Mouse (Mus musculus): ENCODE data around the gene 3110001I22Rik. TPM values are rescaled to one million over a fixed set of nuclear protein-coding genes. Genes with fewer than 3 reads are reported as not detected.
A peak's percentile ranks its signal among the peaks of the same experiment; 100 is the strongest.
"Not testable (repeated sequence)": the region's sequence is repeated elsewhere in the genome, so short reads cannot be mapped to it uniquely, and the experiment has no call there.

Gene 3110001I22Rik
- polyA plus RNA-seq, 1 experiment from 2014 or later = 9.1 TPM

- Histone ChIP-seq H3K9ac (replicated peaks; ENCODE audit: low read length) (peak within 1 kb of the TSS; percentile 71), H3K27ac (replicated peaks; ENCODE audit: low read depth, low read length) (peak within 1 kb of the TSS; percentile 82), H3K36me3 (ENCODE audit: control insufficient read depth, insufficient read depth, low read length) (peaks cover 12% of the 10 kb centered on the region), H3K4me1 (ENCODE audit: control insufficient read depth, insufficient read depth, low read length) (peaks cover 11% of the 10 kb centered on the region), H3K4me2 (ENCODE audit: low read length) (peak within 1 kb of the TSS; percentile 87), H3K9me3 (ENCODE audit: control insufficient read depth, low read length) (no peaks in the 10 kb centered on the region), H3K4me3 (replicated peaks; ENCODE audit: low read depth, low read length) (peak within 1 kb of the TSS; percentile 67), H3K27me3 (ENCODE audit: control insufficient read depth, insufficient read depth, low read length) (no peaks in the 10 kb centered on the region)
- under 1% methylated on average over 35 of the region's 35 CpGs for WGBS
- DNase-seq = peak; percentile 96
- ATAC-seq (ENCODE audit: low FRiP score, low TSS enrichment) = peak; percentile 88
These were observed 3.8 kb upstream of the 3110001I22Rik start, which contains the start of gene Parn for GRCm38 (mm10) chr16:13667878-13668343. Gene Parn, minus strand, starts transcription at chr16:13668170.

GRCm38 (mm10) chr16:13668402-13669108 is 3.2 kb upstream of the 3110001I22Rik start:
- Histone ChIP-seq H3K9ac (replicated peaks; ENCODE audit: low read length) (peak overlapping the region; percentile 71; the same call in 1 of the 2 replicates), H3K36me3 (ENCODE audit: control insufficient read depth, insufficient read depth, low read length) (peaks cover 8% of the 10 kb centered on the region), H3K4me3 (replicated peaks; ENCODE audit: low read depth, low read length) (peak overlapping the region; percentile 67), H3K27me3 (ENCODE audit: control insufficient read depth, insufficient read depth, low read length) (no peaks in the 10 kb centered on the region), H3K4me1 (ENCODE audit: control insufficient read depth, insufficient read depth, low read length) (peaks cover 14% of the 10 kb centered on the region), H3K9me3 (ENCODE audit: control insufficient read depth, low read length) (no peaks in the 10 kb centered on the region), H3K27ac (replicated peaks; ENCODE audit: low read depth, low read length) (peak overlapping the region; percentile 82; the same call in 1 of the 2 replicates), H3K4me2 (ENCODE audit: low read length) (peak overlapping the region; percentile 87)
- 80% methylated on average over 10 of the region's 10 CpGs for WGBS
- DNase-seq = no peak
- no peak for ATAC-seq (ENCODE audit: low FRiP score, low TSS enrichment)

- ATAC-seq (ENCODE audit: low FRiP score, low TSS enrichment) = no peak
- no peaks in the 10 kb centered on the region for H3K27me3 ChIP-seq (ENCODE audit: control insufficient read depth, insufficient read depth, low read length)
- H3K4me2 ChIP-seq (ENCODE audit: low read length) = no peak overlapping the region
- 85% methylated on average over 1 of the region's 1 CpGs for WGBS
- H3K36me3 ChIP-seq (ENCODE audit: control insufficient read depth, insufficient read depth, low read length) = peaks cover 8% of the 10 kb centered on the region
- H3K9ac ChIP-seq (replicated peaks; ENCODE audit: low read length) = no peak overlapping the region
- no peak overlapping the region for H3K4me3 ChIP-seq (replicated peaks; ENCODE audit: low read depth, low read length)
- no peak for DNase-seq
- no peaks in the 10 kb centered on the region for H3K9me3 ChIP-seq (ENCODE audit: control insufficient read depth, low read length)
- H3K27ac ChIP-seq (replicated peaks; ENCODE audit: low read depth, low read length) = no peak overlapping the region
- H3K4me1 ChIP-seq (ENCODE audit: control insufficient read depth, insufficient read depth, low read length) = peaks cover 14% of the 10 kb centered on the region
These were observed 2.4 kb upstream of the 3110001I22Rik start for GRCm38 (mm10) chr16:13669282-13669681.

DNA sequence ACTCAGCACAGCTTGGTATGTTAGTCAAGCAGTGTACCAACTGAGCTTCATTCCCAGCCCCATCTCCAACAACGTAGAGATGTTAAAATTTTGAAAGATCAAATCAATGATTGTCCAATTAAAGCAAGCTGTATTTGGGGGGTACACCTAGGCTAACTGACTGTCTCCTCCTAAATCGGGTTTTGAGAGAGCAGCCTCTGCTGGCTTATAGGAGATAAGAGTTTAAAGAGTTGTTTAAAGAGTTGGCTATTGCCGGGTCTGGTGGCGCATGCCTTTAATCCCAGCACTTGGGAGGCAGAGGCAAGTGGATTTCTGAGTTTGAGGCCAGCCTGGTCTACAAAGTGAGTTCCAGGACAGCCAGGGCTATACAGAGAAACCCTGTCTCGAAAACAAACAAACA is 833 bp upstream of the 3110001I22Rik start:
- H3K4me1 ChIP-seq (ENCODE audit: control insufficient read depth, insufficient read depth, low read length) = peaks cover 14% of the 10 kb centered on the region
- peak overlapping the region; percentile 85 for H3K4me2 ChIP-seq (ENCODE audit: low read length)
- not testable (repeated sequence) for ATAC-seq (ENCODE audit: low FRiP score, low TSS enrichment); H3K9ac ChIP-seq (replicated peaks; ENCODE audit: low read length); H3K27me3 ChIP-seq (ENCODE audit: control insufficient read depth, insufficient read depth, low read length); DNase-seq; H3K36me3 ChIP-seq (ENCODE audit: control insufficient read depth, insufficient read depth, low read length); H3K9me3 ChIP-seq (ENCODE audit: control insufficient read depth, low read length); H3K27ac ChIP-seq (replicated peaks; ENCODE audit: low read depth, low read length); H3K4me3 ChIP-seq (replicated peaks; ENCODE audit: low read depth, low read length)
- 82% methylated on average over 5 of the region's 5 CpGs for WGBS

DNA sequence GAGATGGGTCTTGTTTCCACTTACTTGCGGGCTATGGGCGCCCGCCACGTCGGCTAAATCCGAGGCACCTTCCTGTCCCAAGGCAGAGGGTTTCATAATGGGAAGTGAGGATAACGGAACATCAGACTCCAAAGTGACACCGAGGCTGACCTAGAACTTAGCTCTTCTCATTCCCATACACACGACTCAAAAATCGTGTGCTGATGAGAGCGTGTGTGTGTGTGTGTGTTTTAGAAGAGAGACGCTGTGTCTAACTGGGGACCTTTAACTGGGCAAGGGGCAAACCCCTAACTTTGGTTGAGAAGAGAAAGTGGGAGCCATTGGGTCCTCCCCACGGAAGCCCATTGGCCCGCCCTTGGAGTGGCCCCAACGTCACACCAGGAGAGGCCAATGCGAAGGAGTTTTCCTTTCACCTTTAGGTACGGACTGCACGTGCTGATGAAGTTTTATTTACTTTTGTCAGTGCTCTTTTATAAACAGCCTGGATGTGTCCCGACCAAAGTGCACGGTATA is 713 bp downstream of the 3110001I22Rik start:
- Histone ChIP-seq H3K4me2 (ENCODE audit: low read length) (peak overlapping the region; percentile 85), H3K9me3 (ENCODE audit: control insufficient read depth, low read length) (no peaks in the 10 kb centered on the region), H3K27me3 (ENCODE audit: control insufficient read depth, insufficient read depth, low read length) (no peaks in the 10 kb centered on the region), H3K4me1 (ENCODE audit: control insufficient read depth, insufficient read depth, low read length) (peaks cover 10% of the 10 kb centered on the region), H3K27ac (replicated peaks; ENCODE audit: low read depth, low read length) (no peak overlapping the region), H3K4me3 (replicated peaks; ENCODE audit: low read depth, low read length) (peak overlapping the region; percentile 93), H3K36me3 (ENCODE audit: control insufficient read depth, insufficient read depth, low read length) (peaks cover 13% of the 10 kb centered on the region), H3K9ac (replicated peaks; ENCODE audit: low read length) (peak overlapping the region; percentile 93)
- DNase-seq (peak; percentile 60), ATAC-seq (ENCODE audit: low FRiP score, low TSS enrichment) (no peak)
- WGBS = 2% methylated on average over 20 of the region's 20 CpGs

DNA sequence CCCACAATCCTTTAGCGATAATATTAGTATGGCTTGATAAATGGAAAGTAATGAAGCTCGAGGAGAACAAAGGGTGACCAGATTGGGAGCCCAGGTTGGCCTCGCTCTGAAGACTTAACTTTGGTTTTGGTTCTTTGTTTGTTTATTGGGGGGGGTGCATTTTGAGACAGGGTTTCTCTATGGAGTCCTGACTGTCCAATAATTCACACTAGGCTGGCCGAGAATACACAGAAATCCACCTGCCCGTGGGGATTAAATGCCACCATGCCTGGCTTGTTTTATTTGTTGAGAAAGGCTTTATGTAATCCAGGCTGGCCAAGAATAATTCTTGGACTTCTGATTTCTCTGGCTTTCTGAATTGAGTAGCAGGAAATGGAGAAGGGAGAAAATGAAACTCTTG is 1.4 kb downstream of the 3110001I22Rik start:
- Histone ChIP-seq H3K4me2 (ENCODE audit: low read length) (peak overlapping the region; percentile 85), H3K36me3 (ENCODE audit: control insufficient read depth, insufficient read depth, low read length) (peaks cover 20% of the 10 kb centered on the region), H3K4me3 (replicated peaks; ENCODE audit: low read depth, low read length) (peak overlapping the region; percentile 93), H3K9me3 (ENCODE audit: control insufficient read depth, low read length) (no peaks in the 10 kb centered on the region), H3K27ac (replicated peaks; ENCODE audit: low read depth, low read length) (no peak overlapping the region), H3K27me3 (ENCODE audit: control insufficient read depth, insufficient read depth, low read length) (no peaks in the 10 kb centered on the region), H3K9ac (replicated peaks; ENCODE audit: low read length) (no peak overlapping the region), H3K4me1 (ENCODE audit: control insufficient read depth, insufficient read depth, low read length) (peaks cover 9% of the 10 kb centered on the region)
- no peak for DNase-seq
- WGBS = 77% methylated on average over 5 of the region's 5 CpGs
- no peak for ATAC-seq (ENCODE audit: low FRiP score, low TSS enrichment)

DNA sequence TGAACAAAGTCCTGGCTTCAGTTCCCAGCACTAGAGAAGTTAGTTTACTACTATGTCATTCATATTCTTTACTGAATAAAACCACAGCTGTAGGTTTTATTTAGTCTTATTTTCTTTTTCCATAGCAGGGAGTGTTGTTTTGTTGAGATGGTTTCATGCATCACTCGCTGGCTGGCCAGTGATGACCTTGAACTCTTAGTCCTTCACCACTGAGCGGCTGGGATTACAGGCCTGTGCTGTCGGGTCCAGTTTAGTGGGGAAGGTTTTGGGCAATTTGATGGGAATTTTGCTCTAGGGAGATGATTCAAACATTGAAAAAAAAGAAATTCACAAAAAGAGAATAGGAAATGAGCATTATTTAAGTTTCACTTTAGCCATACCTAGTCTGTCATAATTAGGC is 2.8 kb downstream of the 3110001I22Rik start:
- H3K4me1 ChIP-seq (ENCODE audit: control insufficient read depth, insufficient read depth, low read length) = peaks cover 9% of the 10 kb centered on the region
- H3K36me3 ChIP-seq (ENCODE audit: control insufficient read depth, insufficient read depth, low read length) = peaks cover 20% of the 10 kb centered on the region
- no peak overlapping the region for H3K4me2 ChIP-seq (ENCODE audit: low read length)
- no peak overlapping the region for H3K27ac ChIP-seq (replicated peaks; ENCODE audit: low read depth, low read length)
- H3K27me3 ChIP-seq (ENCODE audit: control insufficient read depth, insufficient read depth, low read length) = no peaks in the 10 kb centered on the region
- DNase-seq = no peak
- 95% methylated on average over 3 of the region's 3 CpGs for WGBS
- no peaks in the 10 kb centered on the region for H3K9me3 ChIP-seq (ENCODE audit: control insufficient read depth, low read length)
- ATAC-seq (ENCODE audit: low FRiP score, low TSS enrichment) = no peak
- no peak overlapping the region for H3K9ac ChIP-seq (replicated peaks; ENCODE audit: low read length)
- H3K4me3 ChIP-seq (replicated peaks; ENCODE audit: low read depth, low read length) = no peak overlapping the region

- no peak overlapping the region for H3K4me2 ChIP-seq (ENCODE audit: low read length)
- no peaks in the 10 kb centered on the region for H3K27me3 ChIP-seq (ENCODE audit: control insufficient read depth, insufficient read depth, low read length)
- 89% methylated on average over 3 of the region's 3 CpGs for WGBS
- H3K9me3 ChIP-seq (ENCODE audit: control insufficient read depth, low read length) = no peaks in the 10 kb centered on the region
- ATAC-seq (ENCODE audit: low FRiP score, low TSS enrichment) (no peak), DNase-seq (no peak)
- H3K9ac ChIP-seq (replicated peaks; ENCODE audit: low read length) = no peak overlapping the region
- H3K4me3 ChIP-seq (replicated peaks; ENCODE audit: low read depth, low read length) = no peak overlapping the region
- H3K27ac ChIP-seq (replicated peaks; ENCODE audit: low read depth, low read length) = no peak overlapping the region
- H3K4me1 ChIP-seq (ENCODE audit: control insufficient read depth, insufficient read depth, low read length) = no peaks in the 10 kb centered on the region
- H3K36me3 ChIP-seq (ENCODE audit: control insufficient read depth, insufficient read depth, low read length) = peaks cover 20% of the 10 kb centered on the region
These were observed 7.0 kb downstream of the 3110001I22Rik start for GRCm38 (mm10) chr16:13678601-13679319.

All from midbrain, embryonic 14.5 days (tissue).